Mouse (Mus musculus): ENCODE data around the gene Ssbp2. TPM values are rescaled to one million over a fixed set of nuclear protein-coding genes. Genes with fewer than 3 reads are reported as not detected.

Gene Ssbp2
- polyA plus RNA-seq, 1 experiment: 18.1 TPM

DNA sequence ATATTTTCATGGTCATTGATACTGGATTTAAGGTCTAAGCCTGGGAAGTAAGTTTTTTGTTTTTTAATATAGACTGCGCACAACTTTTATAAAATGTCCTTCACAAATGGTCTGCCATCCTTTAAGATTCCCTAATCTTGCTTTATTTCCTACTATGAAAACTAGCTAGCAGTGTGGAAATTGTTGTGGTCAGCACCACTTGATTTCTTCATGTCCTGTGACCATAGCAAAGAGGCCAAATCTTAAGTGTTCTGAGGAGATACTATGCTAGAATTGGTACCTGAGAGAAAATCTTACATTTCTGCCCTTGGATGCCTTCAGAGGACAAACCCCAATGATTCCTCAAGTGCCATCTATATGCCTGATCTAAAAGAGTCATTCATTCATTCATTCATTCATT, 60.9 kb downstream of the Ssbp2 start:
- no peaks in the 10 kb centered on the region for H3K36me3 ChIP-seq (ENCODE audit: control insufficient read depth, insufficient read depth, low read length)
- H3K4me1 ChIP-seq (ENCODE audit: control insufficient read depth, insufficient read depth, low read length): peaks cover 3% of the 10 kb centered on the region; the same call in 1 of the 2 replicates
- H3K4me3 ChIP-seq (ENCODE audit: insufficient read depth, low read depth, low read length): no peak overlapping the region
- no peaks in the 10 kb centered on the region for H3K27me3 ChIP-seq (replicated peaks; ENCODE audit: control insufficient read depth, insufficient read depth, low read length)
- TF ChIP-seq CTCF (conservative IDR thresholded peaks at IDR 0.05; ENCODE audit: insufficient read depth, insufficient read length, low read depth, low read length) (no peak), POLR2A (IDR thresholded peaks at IDR 0.05; ENCODE audit: low read depth, low read length) (no peak)
- no peak for DNase-seq
- WGBS: 100% methylated on average over 1 of the region's 1 CpGs
- no peak overlapping the region for H3K27ac ChIP-seq (ENCODE audit: insufficient read depth, low read depth, low read length)

DNA sequence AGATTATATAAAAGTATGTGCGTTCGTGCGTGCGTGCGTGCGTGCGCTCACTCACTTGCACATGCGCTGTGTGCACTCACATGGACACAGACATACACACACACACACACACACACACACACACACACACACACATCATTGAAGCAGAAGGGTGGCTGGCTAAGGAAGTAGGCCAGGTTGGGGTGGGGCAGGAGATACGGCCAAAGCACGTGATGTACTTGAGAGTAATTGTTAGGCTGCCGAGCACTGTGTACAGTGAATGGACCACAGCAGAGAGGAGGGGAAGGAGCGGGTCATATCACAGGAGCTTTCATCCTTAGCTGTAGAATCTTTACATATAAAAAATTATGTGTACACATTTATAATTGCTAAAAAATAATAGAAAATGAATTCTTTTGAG, 66.0 kb downstream of the Ssbp2 start:
- Histone ChIP-seq H3K4me3 (ENCODE audit: insufficient read depth, low read depth, low read length) (no peak overlapping the region), H3K27me3 (replicated peaks; ENCODE audit: control insufficient read depth, insufficient read depth, low read length) (no peaks in the 10 kb centered on the region), H3K36me3 (ENCODE audit: control insufficient read depth, insufficient read depth, low read length) (no peaks in the 10 kb centered on the region), H3K27ac (ENCODE audit: insufficient read depth, low read depth, low read length) (no peak overlapping the region), H3K4me1 (ENCODE audit: control insufficient read depth, insufficient read depth, low read length) (no peaks in the 10 kb centered on the region)
- 94% methylated on average over 12 of the region's 12 CpGs for WGBS
- TF ChIP-seq CTCF (conservative IDR thresholded peaks at IDR 0.05; ENCODE audit: insufficient read depth, insufficient read length, low read depth, low read length) (no peak), POLR2A (IDR thresholded peaks at IDR 0.05; ENCODE audit: low read depth, low read length) (no peak)
- DNase-seq: no peak

DNA sequence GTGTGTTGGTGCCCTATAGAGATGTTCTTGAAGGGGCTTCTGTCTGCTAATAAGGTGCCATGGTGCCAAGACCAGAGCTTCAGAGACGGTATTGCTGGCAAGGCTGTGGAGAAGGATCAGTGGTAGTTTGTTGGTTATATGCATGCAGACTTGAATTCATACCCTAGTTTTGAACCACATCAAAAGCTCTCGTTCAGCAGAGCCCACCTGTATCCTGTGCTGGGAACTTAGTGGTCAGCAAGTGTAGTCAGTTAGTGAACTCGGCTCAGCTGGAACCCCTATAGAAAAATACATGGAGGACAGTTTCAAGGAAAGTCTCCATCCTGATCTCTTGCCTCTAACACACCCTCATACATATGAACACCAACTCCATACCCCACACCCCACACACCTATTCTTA, 69.7 kb downstream of the Ssbp2 start:
- H3K27ac ChIP-seq (ENCODE audit: insufficient read depth, low read depth, low read length): no peak overlapping the region
- H3K4me3 ChIP-seq (ENCODE audit: insufficient read depth, low read depth, low read length): no peak overlapping the region
- no peak for DNase-seq
- H3K36me3 ChIP-seq (ENCODE audit: control insufficient read depth, insufficient read depth, low read length): no peaks in the 10 kb centered on the region
- H3K4me1 ChIP-seq (ENCODE audit: control insufficient read depth, insufficient read depth, low read length): no peaks in the 10 kb centered on the region
- TF ChIP-seq CTCF (conservative IDR thresholded peaks at IDR 0.05; ENCODE audit: insufficient read depth, insufficient read length, low read depth, low read length) (no peak), POLR2A (IDR thresholded peaks at IDR 0.05; ENCODE audit: low read depth, low read length) (no peak)
- 95% methylated on average over 3 of the region's 3 CpGs for WGBS
- H3K27me3 ChIP-seq (replicated peaks; ENCODE audit: control insufficient read depth, insufficient read depth, low read length): no peaks in the 10 kb centered on the region

DNA sequence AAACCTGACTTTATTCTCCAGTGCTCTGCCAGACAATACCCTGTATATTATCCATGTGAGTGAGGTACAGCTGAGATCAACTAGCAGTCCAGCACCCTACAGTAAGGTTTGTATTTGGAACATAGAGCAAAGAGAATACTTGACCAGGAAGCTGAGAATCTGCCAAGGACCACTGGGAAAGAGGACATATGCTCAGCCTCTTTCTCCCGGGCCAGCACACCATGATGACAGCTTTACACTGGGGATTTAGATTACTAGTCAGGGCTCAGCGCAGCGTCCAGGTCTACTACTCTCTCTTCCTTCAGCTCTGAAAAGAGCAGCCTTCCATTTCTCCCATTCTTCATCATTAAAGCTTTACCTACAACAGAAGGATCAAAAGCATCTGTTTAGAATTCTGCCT, 76.6 kb downstream of the Ssbp2 start:
- H3K4me3 ChIP-seq (ENCODE audit: insufficient read depth, low read depth, low read length): no peak overlapping the region
- no peaks in the 10 kb centered on the region for H3K4me1 ChIP-seq (ENCODE audit: control insufficient read depth, insufficient read depth, low read length)
- no peaks in the 10 kb centered on the region for H3K27me3 ChIP-seq (replicated peaks; ENCODE audit: control insufficient read depth, insufficient read depth, low read length)
- DNase-seq: no peak
- H3K27ac ChIP-seq (ENCODE audit: insufficient read depth, low read depth, low read length): no peak overlapping the region
- TF ChIP-seq POLR2A (IDR thresholded peaks at IDR 0.05; ENCODE audit: low read depth, low read length) (no peak), CTCF (conservative IDR thresholded peaks at IDR 0.05; ENCODE audit: insufficient read depth, insufficient read length, low read depth, low read length) (no peak)
- no peaks in the 10 kb centered on the region for H3K36me3 ChIP-seq (ENCODE audit: control insufficient read depth, insufficient read depth, low read length)
- 83% methylated on average over 3 of the region's 3 CpGs for WGBS

DNA sequence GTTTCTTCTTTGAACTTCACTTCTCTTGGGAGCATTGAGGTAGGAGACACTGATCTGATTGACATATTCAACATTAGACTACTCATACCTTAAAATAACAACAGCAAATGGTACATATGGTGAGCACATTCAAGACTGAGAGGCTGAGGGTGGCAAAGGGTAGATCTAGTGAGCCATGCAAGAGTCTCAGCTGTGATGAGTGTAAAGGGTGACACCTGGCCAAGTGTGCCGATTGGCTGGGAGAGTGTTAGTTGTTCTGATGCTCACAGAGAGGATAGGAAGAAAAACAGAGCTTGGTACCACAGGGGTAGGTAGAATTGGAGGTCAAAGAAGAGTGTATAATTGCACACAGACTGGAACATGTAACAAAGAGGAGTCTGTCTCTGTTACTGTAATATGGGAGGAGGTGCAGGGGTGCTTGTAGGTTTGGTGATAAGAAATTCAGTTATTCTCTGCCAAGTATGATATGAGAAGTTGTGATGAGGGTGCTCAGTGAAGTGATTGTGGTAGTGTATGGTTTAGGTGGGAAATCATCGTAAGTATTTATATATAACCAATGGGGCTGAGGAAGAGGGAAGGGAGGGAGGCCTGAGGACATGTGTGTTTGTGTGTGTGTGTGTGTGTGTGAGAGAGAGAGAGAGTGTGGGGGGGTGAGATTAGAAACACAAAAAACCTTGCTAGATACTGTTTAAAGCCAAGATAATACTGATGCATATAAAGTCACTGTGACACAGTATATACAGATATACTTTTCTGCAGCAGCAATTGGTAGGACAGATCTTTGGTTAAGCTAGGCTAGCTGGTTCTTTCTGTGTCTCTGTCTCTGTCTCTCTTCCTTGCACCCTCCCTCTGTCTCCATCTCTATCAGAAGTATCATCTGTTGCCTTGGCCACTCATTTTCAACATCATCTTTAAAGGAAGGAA, 80.3 kb downstream of the Ssbp2 start:
- no peak for DNase-seq
- Histone ChIP-seq H3K27ac (ENCODE audit: insufficient read depth, low read depth, low read length) (no peak overlapping the region), H3K27me3 (replicated peaks; ENCODE audit: control insufficient read depth, insufficient read depth, low read length) (no peaks in the 10 kb centered on the region), H3K36me3 (ENCODE audit: control insufficient read depth, insufficient read depth, low read length) (no peaks in the 10 kb centered on the region), H3K4me3 (ENCODE audit: insufficient read depth, low read depth, low read length) (no peak overlapping the region), H3K4me1 (ENCODE audit: control insufficient read depth, insufficient read depth, low read length) (no peaks in the 10 kb centered on the region)
- TF ChIP-seq POLR2A (IDR thresholded peaks at IDR 0.05; ENCODE audit: low read depth, low read length) (no peak), CTCF (conservative IDR thresholded peaks at IDR 0.05; ENCODE audit: insufficient read depth, insufficient read length, low read depth, low read length) (no peak)
- WGBS: 93% methylated on average over 2 of the region's 2 CpGs

- Histone ChIP-seq H3K27me3 (replicated peaks; ENCODE audit: control insufficient read depth, insufficient read depth, low read length) (no peaks in the 10 kb centered on the region), H3K36me3 (ENCODE audit: control insufficient read depth, insufficient read depth, low read length) (no peaks in the 10 kb centered on the region), H3K4me1 (ENCODE audit: control insufficient read depth, insufficient read depth, low read length) (no peaks in the 10 kb centered on the region), H3K4me3 (ENCODE audit: insufficient read depth, low read depth, low read length) (no peak overlapping the region), H3K27ac (ENCODE audit: insufficient read depth, low read depth, low read length) (no peak overlapping the region)
- WGBS: 89% methylated on average over 6 of the region's 6 CpGs
- no peak for DNase-seq
- TF ChIP-seq POLR2A (IDR thresholded peaks at IDR 0.05; ENCODE audit: low read depth, low read length) (no peak), CTCF (conservative IDR thresholded peaks at IDR 0.05; ENCODE audit: insufficient read depth, insufficient read length, low read depth, low read length) (no peak)
Measured at GRCm38 (mm10) chr13:91541069-91541429, 81.0 kb downstream of the Ssbp2 start.

DNA sequence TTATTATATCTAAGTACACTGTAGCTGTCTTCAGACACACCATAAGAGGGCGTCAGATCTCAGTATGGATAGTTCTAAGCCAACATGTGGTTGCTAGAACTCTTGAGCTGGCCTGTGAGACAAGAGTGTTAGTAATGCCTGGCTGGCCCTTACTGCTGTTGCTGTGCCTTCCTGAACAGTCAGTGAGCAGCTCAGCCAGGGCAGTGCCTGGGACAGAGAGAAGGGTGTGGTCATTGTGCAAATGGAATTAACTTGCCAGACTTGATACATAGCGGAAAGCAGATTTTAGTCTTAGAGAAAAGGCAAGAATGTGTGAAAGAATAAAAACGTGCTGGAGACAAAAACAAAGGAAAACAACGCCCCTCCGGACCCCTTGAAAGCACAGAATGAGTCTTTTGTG, 83.5 kb downstream of the Ssbp2 start:
- Histone ChIP-seq H3K4me3 (ENCODE audit: insufficient read depth, low read depth, low read length) (no peak overlapping the region), H3K27ac (ENCODE audit: insufficient read depth, low read depth, low read length) (no peak overlapping the region), H3K27me3 (replicated peaks; ENCODE audit: control insufficient read depth, insufficient read depth, low read length) (no peaks in the 10 kb centered on the region), H3K36me3 (ENCODE audit: control insufficient read depth, insufficient read depth, low read length) (no peaks in the 10 kb centered on the region), H3K4me1 (ENCODE audit: control insufficient read depth, insufficient read depth, low read length) (no peaks in the 10 kb centered on the region)
- no peak for DNase-seq
- 81% methylated on average over 5 of the region's 5 CpGs for WGBS
- TF ChIP-seq CTCF (conservative IDR thresholded peaks at IDR 0.05; ENCODE audit: insufficient read depth, insufficient read length, low read depth, low read length) (no peak), POLR2A (IDR thresholded peaks at IDR 0.05; ENCODE audit: low read depth, low read length) (no peak)

Measured in kidney, adult 2 months (tissue).